Mouse (Mus musculus) mesoderm, embryonic 11.5 days (tissue): ENCODE results near the gene Gm9376.

Source experiments
- DNase-seq: peaks from one replicate; pipeline ENCODE4 v3.0.0-alpha.2; 2012; ENCODE audit warnings: low read depth, low spot score

Gm9376 gene

GRCm38 (mm10) chr14:118266660-118267059 is at the start of gene Gm9376:
TSS of gene Gm9376 (plus strand) at chr14:118266960.
- DNase-seq = no peak

- DNase-seq = peak; percentile 6
Measured at GRCm38 (mm10) chr14:118220885-118221284, 45.9 kb upstream of the Gm9376 start.

GRCm38 (mm10) chr14:118225061-118225743 is 41.6 kb upstream of the Gm9376 start:
- DNase-seq = peak; percentile 3

GRCm38 (mm10) chr14:118225911-118226310 is 40.8 kb upstream of the Gm9376 start:
- DNase-seq = peak; percentile 64

- peak; percentile 34 for DNase-seq
Measured at GRCm38 (mm10) chr14:118226471-118227155, 40.1 kb upstream of the Gm9376 start.

- peak; percentile 30 for DNase-seq
Measured at GRCm38 (mm10) chr14:118232381-118232970, 34.3 kb upstream of the Gm9376 start.

- DNase-seq = no peak
Measured at GRCm38 (mm10) chr14:118233786-118234540, 32.8 kb upstream of the Gm9376 start.

GRCm38 (mm10) chr14:118234541-118235210 is 32.1 kb upstream of the Gm9376 start:
- DNase-seq = peak; percentile 41

GRCm38 (mm10) chr14:118235361-118235972 is 31.3 kb upstream of the Gm9376 start:
- peak; percentile 45 for DNase-seq

GRCm38 (mm10) chr14:118235973-118236885 is 30.5 kb upstream of the Gm9376 start:
- peak; percentile 64 for DNase-seq

GRCm38 (mm10) chr14:118236886-118237289 is 29.9 kb upstream of the Gm9376 start, which contains the start of gene Sox21:
TSS of gene Sox21 (minus strand) at chr14:118237030.
- peak; percentile 77 for DNase-seq

- DNase-seq = no peak
Measured at GRCm38 (mm10) chr14:118237786-118238185, 29.0 kb upstream of the Gm9376 start.

GRCm38 (mm10) chr14:118239351-118239750 is 27.4 kb upstream of the Gm9376 start:
- DNase-seq = no peak

- DNase-seq = no peak
Measured at GRCm38 (mm10) chr14:118241416-118241815, 25.3 kb upstream of the Gm9376 start.

- DNase-seq = no peak
Measured at GRCm38 (mm10) chr14:118253381-118253780, 13.4 kb upstream of the Gm9376 start.

- DNase-seq = no peak
Measured at GRCm38 (mm10) chr14:118268849-118269248, 2.1 kb downstream of the Gm9376 start.

GRCm38 (mm10) chr14:118272594-118273555 is 6.1 kb downstream of the Gm9376 start:
- DNase-seq = no peak

- no peak for DNase-seq
Measured at GRCm38 (mm10) chr14:118277704-118278498, 11.1 kb downstream of the Gm9376 start.
